Mouse (Mus musculus): ENCODE measurements around the gene Ikbip.

The Ikbip gene

GRCm38 (mm10) chr10:91082550-91083392 is at the start of gene Ikbip, which contains the start of gene Apaf1:
Gene Ikbip (plus strand): TSS chr10:91082940.
Gene Apaf1 (minus strand): TSS chr10:91082770.
- DNase-seq = peak; percentile 99

- peak; percentile 8 to 35 for DNase-seq
These were observed 48.8 kb upstream of the Ikbip start for GRCm38 (mm10) chr10:91033942-91034341.

GRCm38 (mm10) chr10:91049696-91050095 is 33.0 kb upstream of the Ikbip start:
- no peak for DNase-seq

- DNase-seq = no peak
These were observed 31.6 kb upstream of the Ikbip start for GRCm38 (mm10) chr10:91051156-91051555.

GRCm38 (mm10) chr10:91052734-91053133 is 30.0 kb upstream of the Ikbip start:
- DNase-seq = no peak

- DNase-seq = no peak
These were observed 22.0 kb upstream of the Ikbip start for GRCm38 (mm10) chr10:91060742-91061141.

GRCm38 (mm10) chr10:91062355-91062754 is 20.4 kb upstream of the Ikbip start:
- no peak for DNase-seq

GRCm38 (mm10) chr10:91071768-91072167 is 11.0 kb upstream of the Ikbip start:
- no peak for DNase-seq

- peak; percentile 20 to 45 for DNase-seq
These were observed 9.4 kb upstream of the Ikbip start for GRCm38 (mm10) chr10:91073345-91073744.

- no peak for DNase-seq
These were observed 6.1 kb upstream of the Ikbip start for GRCm38 (mm10) chr10:91076667-91077066.

- no peak for DNase-seq
These were observed 2.2 kb upstream of the Ikbip start for GRCm38 (mm10) chr10:91080540-91080939.

GRCm38 (mm10) chr10:91081959-91082507 is 707 bp upstream of the Ikbip start:
- peak in 1 of 2 experiments; percentile 20 for DNase-seq

GRCm38 (mm10) chr10:91083393-91083927 is 720 bp downstream of the Ikbip start:
- no peak for DNase-seq

- DNase-seq = no peak
These were observed 10.1 kb downstream of the Ikbip start for GRCm38 (mm10) chr10:91092812-91093211.

GRCm38 (mm10) chr10:91094251-91095104 is 11.7 kb downstream of the Ikbip start:
- DNase-seq = no peak

- no peak for DNase-seq
These were observed 15.3 kb downstream of the Ikbip start for GRCm38 (mm10) chr10:91098056-91098455.

GRCm38 (mm10) chr10:91100101-91100500 is 17.4 kb downstream of the Ikbip start:
- DNase-seq = no peak

- no peak for DNase-seq
These were observed 19.2 kb downstream of the Ikbip start for GRCm38 (mm10) chr10:91101936-91102335.

- no peak for DNase-seq
These were observed 20.3 kb downstream of the Ikbip start for GRCm38 (mm10) chr10:91102799-91103590.

GRCm38 (mm10) chr10:91105981-91106380 is 23.2 kb downstream of the Ikbip start:
- no peak for DNase-seq

- no peak for DNase-seq
These were observed 27.1 kb downstream of the Ikbip start for GRCm38 (mm10) chr10:91109841-91110240.

- no peak for DNase-seq
These were observed 34.2 kb downstream of the Ikbip start for GRCm38 (mm10) chr10:91116958-91117357.

Measured in lung, adult 18-20 months (tissue).